Comparison of ENCODE assay signal across 25 mouse cellular contexts in the genomic region with DNA sequence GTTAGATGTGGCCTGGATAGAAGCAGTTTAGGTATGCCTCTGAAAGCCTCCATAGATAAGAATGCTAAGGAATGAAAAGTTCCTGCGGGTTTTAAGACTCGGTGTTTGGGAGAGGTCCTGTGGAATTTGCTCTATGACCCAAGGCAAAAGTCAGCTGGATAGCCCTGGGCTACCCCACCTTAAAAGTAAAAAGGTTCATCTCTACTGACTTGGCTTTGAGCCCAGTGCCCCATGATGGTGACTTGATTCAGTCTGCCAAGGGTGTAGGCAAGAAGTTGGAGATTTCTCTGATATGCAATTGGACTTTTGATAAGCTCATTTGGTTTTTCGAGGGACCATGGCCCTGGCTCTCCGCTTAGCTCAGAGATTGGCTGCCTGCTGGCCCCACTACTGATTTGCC.
DNase-seq lines count a peak whose midpoint lies in the region; ATAC-seq lines count a peak whose summit lies in the region.
"Had no signal": no experiment of that assay in that cellular context is flagged by ENCODE, and none has a peak within 500 bp of the region (broad histone marks: within the 10 kb centered on the region; RNA-seq: fewer than 3 reads in every experiment).

No protein-coding gene starts in this region.

- H3K36me3 ChIP-seq in kidney, embryonic 14.5 days (ENCODE audit: control insufficient read depth, insufficient read depth, low read length): no peaks in the 10 kb centered on the region
- H3K36me3 ChIP-seq: heart, embryonic 12.5 days; heart, embryonic 15.5 days had no signal

- no peaks in the 10 kb centered on the region for H3K4me1 ChIP-seq in kidney, embryonic 14.5 days (ENCODE audit: control insufficient read depth, insufficient read depth, low read length)
- H3K4me1 ChIP-seq: heart, embryonic 12.5 days; heart, embryonic 15.5 days had no signal

- no peak overlapping the region for H3K4me3 ChIP-seq in kidney, embryonic 14.5 days (ENCODE audit: low read length)
- H3K4me3 ChIP-seq: gastrocnemius, adult 2 months; heart, embryonic 12.5 days; heart, embryonic 15.5 days had no signal

- no peaks in the 10 kb centered on the region for H3K9me3 ChIP-seq in kidney, embryonic 14.5 days (ENCODE audit: control insufficient read depth, low read length)
- H3K9me3 ChIP-seq: heart, embryonic 12.5 days; heart, embryonic 15.5 days had no signal

- H3K9ac ChIP-seq in kidney, embryonic 14.5 days (ENCODE audit: low read depth, low read length): no peak overlapping the region
- H3K9ac ChIP-seq: forebrain, postnatal 0 days; heart, embryonic 12.5 days; heart, embryonic 15.5 days; hindbrain, embryonic 14.5 days had no signal

- ATAC-seq in kidney, embryonic 14.5 days (ENCODE audit: low FRiP score, low TSS enrichment): no peak
- ATAC-seq: activated CD4-positive, CD25-positive, alpha-beta regulatory T cell, adult 4 months; forebrain, embryonic 14.5 days; forebrain, postnatal 0 days; hindbrain, postnatal 0 days; Patski had no signal

- H3K4me2 ChIP-seq in kidney, embryonic 14.5 days (replicated peaks; ENCODE audit: low read depth, low read length): no peak overlapping the region
- H3K4me2 ChIP-seq: heart, embryonic 12.5 days; heart, embryonic 15.5 days; hindbrain, embryonic 14.5 days had no signal

- intact Hi-C loops in heart, postnatal 25 days (cut with DNase I): no loop called here

- peak; percentile 57 for DNase-seq in heart, adult 11 months
- DNase-seq in heart, postnatal 25 days (ENCODE audit: low spot score): no peak
- peak; percentile 13 to 29 for DNase-seq in kidney, adult 8-10 months
- peak; percentile 28 to 46 for DNase-seq in kidney, postnatal 36 days
- no peak for DNase-seq in kidney, postnatal 4 days
- DNase-seq in adrenal gland, adult (ENCODE audit: inconsistent age in 2 of 2, low spot score in 1 of 2): no peak
- DNase-seq: adrenal gland, postnatal 10 days; adrenal gland, postnatal 36 days; cerebellum, adult 18-20 months; cerebellum, adult 9-10 months; cerebellum, postnatal 14 days; forebrain, postnatal 0 days; gastrocnemius, adult 2 months; gastrocnemius, postnatal 14 days; heart, adult 18-20 months; heart, postnatal 10 days; heart, postnatal 4 days had no signal

- no peaks in the 10 kb centered on the region for H3K27me3 ChIP-seq in kidney, embryonic 14.5 days (ENCODE audit: control insufficient read depth, insufficient read depth, low read length)
- H3K27me3 ChIP-seq: heart, embryonic 12.5 days; heart, embryonic 15.5 days; Patski had no signal

- 97% methylated on average over 4 of the region's 4 CpGs for WGBS in kidney, embryonic 14.5 days

- no peak overlapping the region for H3K27ac ChIP-seq in kidney, embryonic 14.5 days (ENCODE audit: low read depth, low read length)
- H3K27ac ChIP-seq: gastrocnemius, adult 2 months; heart, embryonic 15.5 days; hindbrain, embryonic 14.5 days; hindbrain, postnatal 0 days had no signal

Comparison
In these comparisons a context has a peak if more than half of its experiments do, and no peak if none do; other contexts are left out.
1. DNase-seq: peak in heart, adult 11 months (single experiment), kidney, adult 8-10 months (2 of 2) and kidney, postnatal 36 days (2 of 2); none in heart, postnatal 25 days (single experiment), kidney, postnatal 4 days (0 of 2) and adrenal gland, adult (0 of 2).